Mouse (Mus musculus) neural tube, embryonic 12.5 days (tissue): Measurements from ENCODE around the gene Msx1. TPM values are rescaled to one million over a fixed set of nuclear protein-coding genes. Genes with fewer than 3 reads are reported as not detected.

Experiments
- ATAC-seq: fragments of 200-750 bp; cut with Nextera tagmentation; 2 replicates; pipeline ENCODE4 v1.8.0; 2017; ENCODE audit warnings: low read depth, mild to moderate bottlenecking, moderate TSS enrichment, moderate library complexity; ENCODE audit not compliant: low FRiP score
- H3K27ac ChIP-seq: fragments of 300-500 bp; sonication (generic); 2 replicates; pipeline ENCODE4 v1.5.1; 2016
- H3K27me3 ChIP-seq: fragments of 300-500 bp; sonication (generic); replicated peaks from 2 replicates; pipeline ENCODE4 v1.6.1; 2016; ENCODE audit warnings: mild to moderate bottlenecking
- H3K36me3 ChIP-seq: fragments of 300-500 bp; sonication (generic); 2 replicates; pipeline ENCODE4 v1.6.1; 2016; ENCODE audit warnings: mild to moderate bottlenecking
- H3K4me1 ChIP-seq: fragments of 300-500 bp; sonication (generic); 2 replicates; pipeline ENCODE4 v1.6.1; 2016
- H3K4me2 ChIP-seq: fragments of 300-500 bp; sonication (generic); replicated peaks from 2 replicates; pipeline ENCODE4 v1.6.1; 2016; ENCODE audit warnings: mild to moderate bottlenecking
- H3K4me3 ChIP-seq: fragments of 300-500 bp; sonication (generic); 2 replicates; pipeline ENCODE4 v1.5.1; 2016
- H3K9ac ChIP-seq: fragments of 300-500 bp; sonication (generic); 2 replicates; pipeline ENCODE4 v1.6.1; 2016; ENCODE audit warnings: mild to moderate bottlenecking
- H3K9me3 ChIP-seq: fragments of 300-500 bp; sonication (generic); 2 replicates; pipeline ENCODE4 v1.6.1; 2016; ENCODE audit warnings: mild to moderate bottlenecking
- WGBS: fragments of 180-500 bp; shearing (Covaris S2); methylation state at CpG from one replicate; pipeline ENCODE4 v1.1.7; 2016; 5-methylcytosine and 5-hydroxymethylcytosine counted together
- polyA plus RNA-seq: library from polyadenylated mRNA; unstranded; fragments of >200 nt; fragmentation: Nextera tagmentation; extraction: Ambion mirVana; gene quantifications from 2 replicates; pipeline ENCODE4 v1.2.1, GENCODE M21; 2016

Msx1 gene
- polyA plus RNA-seq, 1 experiment from 2014 or later, result 50.5 TPM

DNA sequence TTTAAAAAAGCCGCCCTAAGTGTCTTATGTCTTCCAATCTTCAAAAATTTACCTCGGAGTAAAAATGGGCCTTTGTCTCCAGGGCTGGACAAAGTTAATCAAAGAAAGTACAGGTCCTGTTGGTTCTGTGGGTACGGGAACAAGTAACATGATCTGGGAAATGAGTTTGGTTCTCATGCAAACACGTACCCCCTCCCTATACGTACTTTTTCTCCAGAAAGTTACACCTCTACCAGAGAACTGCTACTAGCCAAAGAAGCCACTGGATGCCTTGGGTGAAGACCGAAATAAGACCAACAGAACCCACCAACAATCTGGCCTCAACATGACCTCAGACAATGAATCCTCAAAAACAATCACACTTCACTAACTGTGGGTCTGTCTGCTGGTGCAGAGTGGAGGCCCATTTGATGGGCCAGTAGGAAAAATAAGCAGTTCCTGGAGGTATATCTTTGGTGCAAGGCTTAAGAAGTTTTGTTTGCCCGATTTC is 773 bp upstream of the Msx1 start:
- H3K27me3 ChIP-seq, result peaks cover 84% of the 10 kb centered on the region
- H3K9ac ChIP-seq, result no peak overlapping the region
- 7% methylated on average over 7 of the region's 7 CpGs for WGBS
- H3K4me3 ChIP-seq, result no peak overlapping the region
- peaks cover 61% of the 10 kb centered on the region for H3K4me1 ChIP-seq
- ATAC-seq, result no peak
- H3K4me2 ChIP-seq, result peak overlapping the region; percentile 47
- H3K9me3 ChIP-seq, result 0 out of 2 replicates have a peak, but pooled peaks cover 4% of the 10 kb centered on the region
- no peaks in the 10 kb centered on the region for H3K36me3 ChIP-seq
- no peak overlapping the region for H3K27ac ChIP-seq

DNA sequence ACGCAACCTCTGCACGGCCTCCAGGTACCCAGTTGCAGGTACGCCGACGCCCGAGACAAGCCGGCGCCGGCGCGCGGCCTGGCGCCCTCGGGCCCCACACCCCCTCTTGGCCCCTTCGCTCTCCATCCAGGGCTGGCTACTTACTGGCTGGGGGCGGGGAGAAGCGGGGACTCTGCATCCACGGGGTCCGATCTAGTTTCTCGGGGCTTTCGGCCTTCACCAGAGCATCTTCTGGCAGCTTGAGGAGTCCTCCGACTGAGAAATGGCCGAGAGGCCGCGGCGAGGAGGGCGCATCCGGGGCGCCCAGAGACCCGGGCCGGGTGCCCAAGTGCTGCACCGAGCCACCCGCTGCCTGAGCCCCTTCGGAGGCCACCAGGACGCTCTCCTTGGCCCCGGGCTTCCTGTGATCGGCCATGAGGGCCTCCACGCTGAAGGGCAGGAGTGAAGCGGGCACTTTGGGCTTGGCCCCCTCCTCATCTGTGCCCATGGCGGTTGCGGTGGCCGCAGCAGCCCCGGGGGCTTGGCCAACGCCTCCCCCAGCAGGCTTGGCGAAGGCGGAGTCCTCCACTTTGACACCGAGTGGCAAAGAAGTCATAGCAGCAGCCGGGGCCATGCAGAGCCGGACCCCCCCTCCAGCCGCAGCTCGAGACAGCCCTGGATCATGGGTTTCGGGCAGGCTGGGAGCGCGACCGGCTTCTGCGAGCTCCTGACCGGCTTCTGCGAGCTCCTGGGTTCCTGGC is 492 bp downstream of the Msx1 start:
- H3K27me3 ChIP-seq, result peaks cover 84% of the 10 kb centered on the region
- no peak overlapping the region for H3K27ac ChIP-seq
- ATAC-seq, result peak; percentile 42
- H3K4me2 ChIP-seq, result peak overlapping the region; percentile 89
- H3K4me1 ChIP-seq, result peaks cover 60% of the 10 kb centered on the region
- H3K4me3 ChIP-seq, result peak overlapping the region; percentile 47
- H3K9ac ChIP-seq, result peak overlapping the region; percentile 63
- H3K9me3 ChIP-seq, result no peaks in the 10 kb centered on the region
- under 1% methylated on average over 58 of the region's 58 CpGs for WGBS
- no peaks in the 10 kb centered on the region for H3K36me3 ChIP-seq

- Histone ChIP-seq H3K4me2 (peak overlapping the region; percentile 89), H3K9me3 (no peaks in the 10 kb centered on the region), H3K4me3 (peak overlapping the region; percentile 47), H3K4me1 (peaks cover 56% of the 10 kb centered on the region), H3K36me3 (no peaks in the 10 kb centered on the region), H3K27me3 (peaks cover 87% of the 10 kb centered on the region), H3K27ac (no peak overlapping the region), H3K9ac (peak overlapping the region; percentile 63)
- WGBS, result under 1% methylated on average over 42 of the region's 42 CpGs
- no peak for ATAC-seq
These were observed 1.3 kb downstream of the Msx1 start for GRCm38 (mm10) chr5:37822791-37823720.

DNA sequence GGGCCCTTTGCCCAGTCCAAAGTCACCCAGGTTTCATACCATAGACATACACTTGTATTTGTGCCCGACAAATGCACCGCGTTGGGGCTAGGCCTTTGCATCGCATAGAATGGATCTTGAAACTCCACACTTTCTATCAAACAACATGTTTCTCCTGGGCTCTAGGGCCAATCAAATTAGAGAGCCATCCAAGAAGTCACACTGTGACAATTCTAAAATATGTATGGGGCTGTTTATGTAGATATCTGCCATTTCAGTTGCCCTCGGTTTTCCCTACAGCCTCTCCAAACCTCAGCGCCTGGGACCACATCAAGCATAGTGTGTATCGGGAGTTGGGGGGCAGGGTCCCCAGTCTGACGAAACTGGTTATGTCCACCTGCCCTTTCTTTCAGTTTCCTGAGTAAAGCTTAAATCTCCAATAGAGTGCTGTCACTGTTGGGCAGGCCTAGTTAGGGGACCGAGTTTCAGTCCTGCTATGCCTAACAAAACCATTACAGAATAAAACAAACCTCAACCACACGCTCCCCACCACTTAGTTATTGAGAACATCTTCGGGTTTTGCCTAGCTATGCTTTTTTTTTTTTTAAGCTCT is 2.2 kb downstream of the Msx1 start:
- Histone ChIP-seq H3K36me3 (no peaks in the 10 kb centered on the region), H3K27ac (no peak overlapping the region), H3K4me1 (peaks cover 54% of the 10 kb centered on the region), H3K9me3 (no peaks in the 10 kb centered on the region), H3K4me2 (peak overlapping the region; percentile 89), H3K9ac (no peak overlapping the region), H3K27me3 (peaks cover 89% of the 10 kb centered on the region), H3K4me3 (peak overlapping the region; percentile 47; the same call in 1 of the 2 replicates)
- WGBS, result 7% methylated on average over 11 of the region's 11 CpGs
- ATAC-seq, result no peak

DNA sequence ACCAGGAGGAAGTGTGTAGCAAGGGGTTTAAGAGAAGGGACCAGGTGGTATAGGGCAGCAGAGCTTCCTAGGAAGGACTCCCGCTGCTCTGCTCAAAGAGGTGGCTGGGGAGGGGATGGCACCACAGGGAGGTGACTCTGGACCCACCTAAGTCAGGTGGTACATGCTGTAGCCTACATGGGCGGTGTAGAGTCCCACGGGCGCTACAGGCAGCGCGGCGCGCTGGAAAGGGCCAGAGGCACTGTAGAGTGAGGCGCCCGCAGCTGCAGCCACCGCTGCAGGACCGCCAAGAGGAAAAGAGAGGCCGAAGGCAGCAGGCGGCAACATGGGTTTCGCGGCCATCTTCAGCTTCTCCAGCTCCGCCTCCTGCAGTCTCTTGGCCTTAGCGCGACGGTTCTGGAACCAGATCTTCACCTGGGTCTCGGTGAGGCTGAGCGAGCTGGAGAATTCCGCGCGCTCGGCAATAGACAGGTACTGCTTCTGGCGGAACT is 3.2 kb downstream of the Msx1 start:
- H3K27ac ChIP-seq, result no peak overlapping the region
- no peaks in the 10 kb centered on the region for H3K9me3 ChIP-seq
- H3K27me3 ChIP-seq, result peaks cover 91% of the 10 kb centered on the region
- no peak overlapping the region for H3K9ac ChIP-seq
- ATAC-seq, result no peak
- peak overlapping the region; percentile 22; the same call in 1 of the 2 replicates for H3K4me3 ChIP-seq
- H3K4me2 ChIP-seq, result peak overlapping the region; percentile 89
- H3K4me1 ChIP-seq, result peaks cover 50% of the 10 kb centered on the region
- WGBS, result 3% methylated on average over 27 of the region's 27 CpGs
- H3K36me3 ChIP-seq, result no peaks in the 10 kb centered on the region

GRCm38 (mm10) chr5:37820689-37821088 is 3.7 kb downstream of the Msx1 start:
- Histone ChIP-seq H3K4me2 (peak overlapping the region; percentile 89; the same call in 1 of the 2 replicates), H3K9me3 (no peaks in the 10 kb centered on the region), H3K27me3 (peaks cover 91% of the 10 kb centered on the region), H3K36me3 (no peaks in the 10 kb centered on the region), H3K27ac (no peak overlapping the region), H3K4me3 (no peak overlapping the region), H3K4me1 (peaks cover 45% of the 10 kb centered on the region), H3K9ac (no peak overlapping the region)
- WGBS, result 21% methylated on average over 8 of the region's 8 CpGs
- no peak for ATAC-seq

GRCm38 (mm10) chr5:37819971-37820370 is 4.4 kb downstream of the Msx1 start:
- no peak overlapping the region for H3K4me2 ChIP-seq
- no peak overlapping the region for H3K4me3 ChIP-seq
- H3K27me3 ChIP-seq, result peaks cover 89% of the 10 kb centered on the region
- no peaks in the 10 kb centered on the region for H3K36me3 ChIP-seq
- no peak overlapping the region for H3K9ac ChIP-seq
- H3K27ac ChIP-seq, result no peak overlapping the region
- no peak for ATAC-seq
- peaks cover 44% of the 10 kb centered on the region for H3K4me1 ChIP-seq
- WGBS, result 21% methylated on average over 3 of the region's 3 CpGs
- H3K9me3 ChIP-seq, result no peaks in the 10 kb centered on the region

- 20% methylated on average over 5 of the region's 5 CpGs for WGBS
- no peak for ATAC-seq
- no peak overlapping the region for H3K4me3 ChIP-seq
These were observed 4.8 kb downstream of the Msx1 start for GRCm38 (mm10) chr5:37819541-37819940.

DNA sequence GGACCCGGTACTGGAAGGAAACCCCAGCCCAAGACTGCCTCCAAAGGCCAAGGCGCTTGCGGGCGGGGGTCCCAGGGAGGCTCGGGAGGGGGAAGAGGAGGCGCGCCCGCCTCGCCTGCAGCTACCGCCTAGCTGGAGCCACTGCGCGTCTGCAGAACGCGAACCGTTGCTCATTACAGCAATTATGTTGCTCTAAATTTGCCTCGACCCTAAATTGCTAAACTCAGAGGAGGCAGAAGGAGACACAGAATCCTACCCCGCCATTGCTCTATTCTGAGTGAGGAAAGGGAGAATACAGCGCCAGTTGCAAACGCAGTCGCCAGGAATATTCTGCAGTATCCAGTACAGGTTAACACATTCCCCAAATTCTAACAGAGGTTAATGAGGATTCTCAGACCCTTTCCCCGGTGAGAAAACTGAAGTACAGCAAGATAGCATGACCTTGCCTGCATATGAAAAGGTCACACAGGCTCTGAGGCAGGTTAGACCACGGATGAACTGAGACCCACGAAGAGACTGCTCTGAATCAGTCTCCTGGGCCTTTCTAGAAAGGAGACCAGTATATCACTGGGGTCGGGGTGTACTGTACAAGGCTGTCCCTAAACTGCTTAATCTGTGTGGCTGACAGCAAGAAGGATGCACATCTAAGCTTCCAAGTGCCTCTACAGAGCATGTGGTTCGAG is 5.7 kb downstream of the Msx1 start:
- Histone ChIP-seq H3K4me1 (peaks cover 33% of the 10 kb centered on the region), H3K36me3 (no peaks in the 10 kb centered on the region), H3K9ac (no peak overlapping the region), H3K27me3 (peaks cover 89% of the 10 kb centered on the region), H3K27ac (no peak overlapping the region), H3K9me3 (no peaks in the 10 kb centered on the region), H3K4me2 (peak overlapping the region; percentile 25), H3K4me3 (no peak overlapping the region)
- 3% methylated on average over 25 of the region's 25 CpGs for WGBS
- no peak for ATAC-seq

More at GRCm38 (mm10) chr5:37819541-37819940, 4.8 kb downstream of the Msx1 start:
- no peak overlapping the region for H3K27ac ChIP-seq
- peaks cover 42% of the 10 kb centered on the region for H3K4me1 ChIP-seq
- H3K9ac ChIP-seq, result no peak overlapping the region
- peaks cover 89% of the 10 kb centered on the region for H3K27me3 ChIP-seq
- H3K36me3 ChIP-seq, result no peaks in the 10 kb centered on the region
- H3K4me2 ChIP-seq, result no peak overlapping the region
- H3K9me3 ChIP-seq, result no peaks in the 10 kb centered on the region

DNA sequence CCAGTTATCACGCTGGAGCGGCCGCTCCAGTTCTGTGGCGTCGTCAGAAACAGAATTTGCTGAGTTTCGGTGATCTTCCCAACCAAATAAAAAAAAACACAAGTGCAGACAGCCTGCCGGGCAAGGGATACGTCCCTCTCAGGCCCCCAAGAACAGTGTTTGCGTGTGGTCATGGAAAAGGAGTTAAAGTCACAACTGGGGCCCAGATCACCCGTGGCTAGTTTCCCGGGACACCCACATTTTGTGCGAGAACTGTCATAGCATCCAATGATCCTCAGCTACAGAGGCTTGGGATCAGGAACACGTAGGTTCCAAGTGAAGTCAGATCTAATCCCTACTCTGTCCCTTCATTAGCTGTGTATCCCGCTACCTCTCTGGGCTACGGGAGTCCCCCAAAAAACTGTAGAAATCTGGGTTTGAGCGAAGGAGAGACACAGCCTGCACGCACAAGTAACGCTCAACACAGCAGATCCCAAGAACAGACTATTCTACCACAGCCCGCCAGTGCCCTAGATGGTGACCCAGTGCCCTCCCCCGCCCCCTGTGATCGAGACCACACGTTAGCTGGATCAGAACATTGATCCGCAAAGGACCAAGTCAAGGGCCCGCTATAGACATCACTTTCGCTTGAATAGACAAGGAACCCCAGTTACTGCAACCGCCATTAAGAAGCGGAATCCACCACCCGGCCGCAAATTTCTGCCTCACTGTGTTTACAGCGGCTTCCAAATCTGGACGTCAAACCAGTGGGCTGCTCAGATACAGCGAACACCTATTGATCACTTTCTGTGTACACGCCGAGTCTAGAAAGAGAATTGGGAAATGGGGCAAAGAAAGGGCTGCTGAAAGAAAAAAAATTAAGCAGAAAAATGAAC is 6.5 kb downstream of the Msx1 start:
- H3K4me1 ChIP-seq, result peaks cover 27% of the 10 kb centered on the region
- no peaks in the 10 kb centered on the region for H3K9me3 ChIP-seq
- H3K4me2 ChIP-seq, result peak overlapping the region; percentile 48
- no peak overlapping the region for H3K27ac ChIP-seq
- WGBS, result 4% methylated on average over 34 of the region's 34 CpGs
- H3K27me3 ChIP-seq, result peaks cover 90% of the 10 kb centered on the region
- no peak overlapping the region for H3K9ac ChIP-seq
- peak overlapping the region; percentile 19; the same call in 1 of the 2 replicates for H3K4me3 ChIP-seq
- no peaks in the 10 kb centered on the region for H3K36me3 ChIP-seq
- ATAC-seq, result no peak
